Mouse (Mus musculus) embryonic fibroblast, embryonic 13.5 days (primary cell): Measurements from ENCODE around the gene Itpr3.

ENCODE experiments used
- CTCF ChIP-seq: IDR thresholded peaks from 2 replicates; pipeline ENCODE4 v1.5.1; 2011; ENCODE audit warnings: mild to moderate bottlenecking, control low read depth, low read length, moderate library complexity, borderline replicate concordance; ENCODE audit not compliant: insufficient read depth
- POLR2A ChIP-seq: IDR thresholded peaks from 2 replicates; pipeline ENCODE4 v1.6.1; 2011; ENCODE audit warnings: low read depth, mild to moderate bottlenecking, control low read depth, low read length, moderate library complexity

DNA sequence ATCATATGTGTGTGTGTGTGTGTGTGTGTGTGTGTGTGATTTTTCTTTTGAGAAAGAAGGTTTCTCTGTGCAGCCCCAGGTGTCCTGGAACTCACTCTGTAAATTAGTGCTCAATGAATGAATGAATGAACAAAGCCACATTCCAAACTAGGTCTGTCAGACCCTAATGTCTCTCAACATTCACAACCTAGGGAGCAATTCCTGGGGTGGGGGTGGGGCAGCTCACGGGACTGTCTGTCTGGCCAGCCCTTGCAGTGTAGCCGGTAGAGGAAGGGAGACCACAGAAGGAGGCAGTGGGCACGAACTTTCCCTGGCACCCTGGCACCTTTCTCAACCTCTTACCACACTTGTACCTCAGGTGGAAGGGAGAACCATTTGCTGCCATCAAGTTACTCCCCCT is 77.6 kb downstream of the Itpr3 start:
- TF ChIP-seq POLR2A: no peak
- no peak for TF ChIP-seq CTCF
